Mouse (Mus musculus): ENCODE data around the gene Mapt. TPM values are rescaled to one million over a fixed set of nuclear protein-coding genes. Genes with fewer than 3 reads are reported as not detected.

The Mapt gene
- total and polyA plus RNA-seq, 2 experiments, result 1.4 to 1.6 TPM

DNA sequence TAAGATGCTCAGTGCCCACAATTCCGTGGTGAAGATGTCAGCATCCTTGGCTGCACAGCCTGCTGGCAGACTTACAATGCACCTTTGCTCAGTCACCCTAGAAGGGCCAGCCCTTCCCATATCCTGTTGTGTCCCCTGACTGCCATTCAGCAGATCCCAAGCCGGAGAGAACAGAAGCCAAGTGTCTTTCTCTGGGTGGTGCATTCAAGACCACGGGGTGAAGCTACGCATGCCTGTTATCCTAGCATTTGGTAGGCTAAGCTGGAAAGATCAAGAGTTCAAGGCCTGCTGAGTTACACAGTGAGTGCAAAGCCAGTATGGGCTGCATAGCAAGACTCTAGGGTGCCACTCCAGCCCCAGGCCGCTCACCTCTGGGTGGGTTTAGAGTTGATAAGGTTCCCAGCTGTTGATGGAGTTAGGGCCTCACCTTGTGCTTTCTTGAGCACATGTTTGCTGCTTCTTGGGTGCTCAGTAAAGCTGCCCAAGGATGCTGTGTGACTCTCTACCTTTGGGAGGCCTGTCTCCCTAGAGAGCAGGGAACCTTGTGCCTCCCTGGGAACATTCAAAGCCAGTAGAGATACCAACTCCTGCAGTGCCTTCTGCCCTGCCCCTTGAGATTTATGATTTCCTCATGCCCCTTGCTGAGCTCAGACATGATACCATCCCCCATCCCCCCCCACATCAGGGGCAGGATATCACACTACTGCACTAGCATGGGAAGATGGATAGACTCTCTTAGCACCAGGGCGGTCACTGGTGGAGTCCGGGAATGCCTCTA is 61.4 kb downstream of the Mapt start:
- no peak overlapping the region for H3K9ac ChIP-seq (ENCODE audit: low read depth, low read length)
- H3K27ac ChIP-seq (replicated peaks; ENCODE audit: insufficient read depth, low read depth, low read length), result no peak overlapping the region

DNA sequence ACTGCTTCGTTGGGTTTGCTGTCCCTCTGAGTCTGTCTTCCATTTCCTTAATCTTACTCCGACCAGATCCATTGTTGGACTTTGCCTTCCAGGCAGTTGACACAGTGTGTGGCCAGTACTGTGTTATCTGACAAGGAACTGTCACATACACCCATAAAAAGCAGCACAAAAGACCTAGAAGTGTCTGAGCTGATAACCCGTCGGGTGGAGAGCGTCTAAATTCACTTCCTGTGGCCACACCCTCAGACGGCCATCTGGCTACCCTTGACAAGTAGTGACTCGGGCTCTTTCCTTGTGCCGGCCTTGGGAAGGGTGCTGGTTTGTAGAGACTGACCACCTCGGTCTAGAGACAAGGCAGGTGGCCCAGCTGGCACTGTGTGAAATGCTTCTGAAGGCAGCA is 62.1 kb downstream of the Mapt start:
- H3K36me3 ChIP-seq (ENCODE audit: control insufficient read depth, insufficient read depth, low read length), result no peaks in the 10 kb centered on the region
- TF ChIP-seq CTCF (IDR thresholded peaks at IDR 0.05; ENCODE audit: low read depth, low read length) (no peak), POLR2A (IDR thresholded peaks at IDR 0.05; ENCODE audit: extremely low read depth, insufficient read depth, low read length) (no peak)
- no peak overlapping the region for H3K9ac ChIP-seq (ENCODE audit: low read depth, low read length)
- no peak for DNase-seq (ENCODE audit: extremely low read depth, low read depth, low spot score)
- WGBS, result 74% methylated on average over 9 of the region's 9 CpGs
- no peaks in the 10 kb centered on the region for H3K79me2 ChIP-seq (ENCODE audit: control insufficient read depth, insufficient read depth, low read length)
- H3K4me3 ChIP-seq (ENCODE audit: insufficient read depth, low read depth, low read length), result no peak overlapping the region
- H3K27me3 ChIP-seq (ENCODE audit: control insufficient read depth, insufficient read depth, low read length), result no peaks in the 10 kb centered on the region
- no peaks in the 10 kb centered on the region for H3K4me1 ChIP-seq (ENCODE audit: control insufficient read depth, insufficient read depth, low read length)
- H3K27ac ChIP-seq (replicated peaks; ENCODE audit: insufficient read depth, low read depth, low read length), result no peak overlapping the region

More for the DNA sequence above, 61.4 kb downstream of the Mapt start:
- no peaks in the 10 kb centered on the region for H3K79me2 ChIP-seq (ENCODE audit: control insufficient read depth, insufficient read depth, low read length)
- H3K4me3 ChIP-seq (ENCODE audit: insufficient read depth, low read depth, low read length), result no peak overlapping the region
- H3K27me3 ChIP-seq (ENCODE audit: control insufficient read depth, insufficient read depth, low read length), result no peaks in the 10 kb centered on the region
- TF ChIP-seq CTCF (IDR thresholded peaks at IDR 0.05; ENCODE audit: low read depth, low read length), result no peak
- TF ChIP-seq POLR2A (IDR thresholded peaks at IDR 0.05; ENCODE audit: extremely low read depth, insufficient read depth, low read length), result no peak
- 84% methylated on average over 7 of the region's 7 CpGs for WGBS
- no peaks in the 10 kb centered on the region for H3K36me3 ChIP-seq (ENCODE audit: control insufficient read depth, insufficient read depth, low read length)
- no peak for DNase-seq (ENCODE audit: extremely low read depth, low read depth, low spot score)
- no peaks in the 10 kb centered on the region for H3K4me1 ChIP-seq (ENCODE audit: control insufficient read depth, insufficient read depth, low read length)

DNA sequence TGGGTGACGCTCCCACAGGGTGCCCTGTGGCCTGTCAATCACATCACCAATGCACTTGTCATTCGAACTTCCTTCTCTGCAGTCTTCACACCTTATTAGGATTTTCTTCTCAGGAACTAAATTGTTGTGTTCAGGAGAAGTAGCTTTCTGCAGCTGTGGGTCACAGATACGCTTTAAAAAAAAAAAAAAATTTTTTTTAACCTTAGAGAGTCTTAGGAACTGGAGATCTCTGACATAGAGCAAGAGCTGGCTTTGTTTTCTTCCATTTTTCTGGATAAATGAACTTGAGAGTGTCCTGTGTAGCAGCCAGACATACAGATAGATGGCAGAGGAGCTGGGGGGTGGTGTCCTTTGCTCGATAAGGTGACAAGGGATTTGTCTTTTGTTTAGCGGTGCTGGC is 64.0 kb downstream of the Mapt start:
- no peak for DNase-seq (ENCODE audit: extremely low read depth, low read depth, low spot score)
- H3K27ac ChIP-seq (replicated peaks; ENCODE audit: insufficient read depth, low read depth, low read length), result no peak overlapping the region

DNA sequence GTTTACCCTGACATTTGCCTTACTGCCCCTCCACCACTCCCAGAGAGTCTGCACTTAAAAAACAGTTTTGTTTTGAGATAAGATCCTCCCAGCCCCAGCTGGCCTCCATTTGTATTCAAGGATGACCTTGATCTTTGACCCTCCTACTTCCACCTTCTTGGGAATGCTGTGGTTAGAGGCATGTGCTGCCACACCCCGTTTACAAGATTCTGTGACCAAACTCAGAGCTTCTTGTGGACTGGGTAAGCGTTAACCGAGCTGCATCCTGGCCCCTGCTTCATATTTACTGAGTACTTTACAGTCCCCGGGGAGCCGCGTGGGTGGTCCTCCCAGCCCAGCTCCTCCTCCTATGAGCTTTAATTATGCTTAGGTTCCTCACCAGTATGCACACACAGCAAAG is 64.5 kb downstream of the Mapt start:
- no peaks in the 10 kb centered on the region for H3K4me1 ChIP-seq (ENCODE audit: control insufficient read depth, insufficient read depth, low read length)
- 29% methylated on average over 6 of the region's 6 CpGs for whole genome bisulfite sequencing
- H3K27ac ChIP-seq (replicated peaks; ENCODE audit: insufficient read depth, low read depth, low read length), result no peak overlapping the region
- no peak for TF ChIP-seq CTCF (IDR thresholded peaks at IDR 0.05; ENCODE audit: low read depth, low read length)
- TF ChIP-seq POLR2A (IDR thresholded peaks at IDR 0.05; ENCODE audit: extremely low read depth, insufficient read depth, low read length), result no peak
- H3K9ac ChIP-seq (ENCODE audit: low read depth, low read length), result no peak overlapping the region
- no peaks in the 10 kb centered on the region for H3K27me3 ChIP-seq (ENCODE audit: control insufficient read depth, insufficient read depth, low read length)
- no peaks in the 10 kb centered on the region for H3K36me3 ChIP-seq (ENCODE audit: control insufficient read depth, insufficient read depth, low read length)
- H3K79me2 ChIP-seq (ENCODE audit: control insufficient read depth, insufficient read depth, low read length), result no peaks in the 10 kb centered on the region
- DNase-seq (ENCODE audit: extremely low read depth, low read depth, low spot score), result no peak
- H3K4me3 ChIP-seq (ENCODE audit: insufficient read depth, low read depth, low read length), result no peak overlapping the region

More for the DNA sequence above, 64.0 kb downstream of the Mapt start:
- Histone ChIP-seq H3K27me3 (ENCODE audit: control insufficient read depth, insufficient read depth, low read length) (no peaks in the 10 kb centered on the region), H3K79me2 (ENCODE audit: control insufficient read depth, insufficient read depth, low read length) (no peaks in the 10 kb centered on the region), H3K9ac (ENCODE audit: low read depth, low read length) (no peak overlapping the region), H3K36me3 (ENCODE audit: control insufficient read depth, insufficient read depth, low read length) (no peaks in the 10 kb centered on the region), H3K4me3 (ENCODE audit: insufficient read depth, low read depth, low read length) (no peak overlapping the region), H3K4me1 (ENCODE audit: control insufficient read depth, insufficient read depth, low read length) (no peaks in the 10 kb centered on the region)
- TF ChIP-seq CTCF (IDR thresholded peaks at IDR 0.05; ENCODE audit: low read depth, low read length) (no peak), POLR2A (IDR thresholded peaks at IDR 0.05; ENCODE audit: extremely low read depth, insufficient read depth, low read length) (no peak)
- 67% methylated on average over 5 of the region's 5 CpGs for WGBS

DNA sequence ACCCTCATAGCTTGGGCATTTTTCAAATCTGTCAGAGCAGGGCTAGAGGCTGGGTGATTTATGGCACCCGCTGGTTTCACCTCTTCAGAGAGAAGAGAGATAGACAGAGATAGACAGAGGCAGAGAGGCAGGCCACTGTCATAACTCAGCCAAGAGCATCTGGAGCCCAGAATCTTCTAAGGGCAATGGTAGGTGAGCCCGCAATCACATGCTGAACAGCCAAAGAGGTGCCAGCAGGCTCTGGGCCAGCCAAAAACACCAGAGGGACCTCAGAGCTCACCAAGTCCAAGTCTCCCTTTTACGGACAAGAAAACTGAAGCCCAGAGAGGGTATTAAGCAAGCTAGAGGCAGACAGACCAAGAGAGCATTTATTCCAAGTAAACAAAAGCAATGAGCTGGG is 66.5 kb downstream of the Mapt start:
- TF ChIP-seq POLR2A (IDR thresholded peaks at IDR 0.05; ENCODE audit: extremely low read depth, insufficient read depth, low read length), result no peak
- TF ChIP-seq CTCF (IDR thresholded peaks at IDR 0.05; ENCODE audit: low read depth, low read length), result no peak
- H3K4me1 ChIP-seq (ENCODE audit: control insufficient read depth, insufficient read depth, low read length), result no peaks in the 10 kb centered on the region
- H3K9ac ChIP-seq (ENCODE audit: low read depth, low read length), result no peak overlapping the region
- no peak overlapping the region for H3K4me3 ChIP-seq (ENCODE audit: insufficient read depth, low read depth, low read length)
- no peaks in the 10 kb centered on the region for H3K27me3 ChIP-seq (ENCODE audit: control insufficient read depth, insufficient read depth, low read length)
- H3K36me3 ChIP-seq (ENCODE audit: control insufficient read depth, insufficient read depth, low read length), result no peaks in the 10 kb centered on the region
- DNase-seq (ENCODE audit: extremely low read depth, low read depth, low spot score), result no peak
- H3K27ac ChIP-seq (replicated peaks; ENCODE audit: insufficient read depth, low read depth, low read length), result no peak overlapping the region
- 92% methylated on average over 3 of the region's 3 CpGs for WGBS
- no peaks in the 10 kb centered on the region for H3K79me2 ChIP-seq (ENCODE audit: control insufficient read depth, insufficient read depth, low read length)

DNA sequence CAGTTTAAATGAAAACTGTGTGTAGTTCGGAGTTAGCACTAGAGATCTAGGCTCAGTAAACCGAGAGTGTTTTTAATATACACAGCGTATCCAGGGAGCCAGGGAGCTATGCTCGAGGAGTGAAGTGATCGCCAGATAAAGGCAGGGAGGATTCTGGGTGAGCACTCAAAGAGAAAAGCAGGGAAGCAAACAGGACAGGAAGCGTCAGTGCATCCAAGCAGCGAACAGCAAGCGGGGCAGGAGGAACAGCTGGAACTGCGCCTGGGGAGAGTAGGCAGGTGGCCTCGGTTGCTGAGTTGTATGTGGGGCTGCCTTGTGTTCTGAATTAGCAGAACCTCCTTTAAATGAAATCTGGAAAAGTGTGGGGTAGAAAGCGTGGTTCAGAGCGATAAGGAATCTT is 71.4 kb downstream of the Mapt start:
- no peak for DNase-seq (ENCODE audit: extremely low read depth, low read depth, low spot score)
- Histone ChIP-seq H3K27me3 (ENCODE audit: control insufficient read depth, insufficient read depth, low read length) (no peaks in the 10 kb centered on the region), H3K79me2 (ENCODE audit: control insufficient read depth, insufficient read depth, low read length) (no peaks in the 10 kb centered on the region), H3K27ac (replicated peaks; ENCODE audit: insufficient read depth, low read depth, low read length) (no peak overlapping the region), H3K36me3 (ENCODE audit: control insufficient read depth, insufficient read depth, low read length) (no peaks in the 10 kb centered on the region), H3K4me1 (ENCODE audit: control insufficient read depth, insufficient read depth, low read length) (no peaks in the 10 kb centered on the region), H3K9ac (ENCODE audit: low read depth, low read length) (no peak overlapping the region), H3K4me3 (ENCODE audit: insufficient read depth, low read depth, low read length) (no peak overlapping the region)
- 50% methylated on average over 12 of the region's 12 CpGs for WGBS
- no peak for TF ChIP-seq POLR2A (IDR thresholded peaks at IDR 0.05; ENCODE audit: extremely low read depth, insufficient read depth, low read length)
- TF ChIP-seq CTCF (IDR thresholded peaks at IDR 0.05; ENCODE audit: low read depth, low read length), result no peak
